Mouse (Mus musculus): Measurements from ENCODE around the gene Trim8.
A peak's percentile ranks its signal among the peaks of the same experiment; 100 is the strongest.

The Trim8 gene

DNA sequence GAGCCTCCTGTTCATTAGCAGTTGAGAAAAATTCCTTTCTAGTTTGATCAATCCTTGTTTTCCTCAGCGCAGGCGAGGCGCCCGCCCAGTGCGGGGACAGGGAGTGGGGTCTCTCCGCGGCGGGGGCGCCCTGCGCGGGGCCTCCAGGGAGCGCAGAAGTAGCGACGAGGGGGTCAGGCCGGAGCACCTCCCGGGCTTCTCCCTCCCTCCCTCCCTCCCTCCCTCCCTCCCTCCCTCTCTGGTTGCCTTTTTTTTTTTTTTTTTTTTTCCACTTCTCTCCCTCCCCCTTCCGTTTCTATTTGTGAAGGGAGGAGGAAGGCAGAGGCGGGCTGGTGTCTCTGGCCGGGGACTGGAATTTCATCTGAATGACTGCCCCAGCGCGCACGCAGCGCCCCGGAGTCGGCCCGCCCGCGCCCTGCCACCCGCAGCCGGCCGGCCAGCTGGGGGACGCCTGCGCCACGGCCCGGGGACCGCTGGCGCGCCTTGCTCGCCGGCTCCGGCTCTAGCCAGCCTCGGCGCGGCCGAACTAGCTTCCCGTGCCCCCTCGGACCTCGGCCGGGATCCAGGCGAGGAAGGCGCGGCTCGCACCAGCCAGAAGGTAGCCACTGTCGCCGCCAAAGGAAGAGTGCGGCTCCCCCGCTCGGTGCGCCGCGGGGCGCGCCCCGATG is at the start of gene Trim8:
Gene Trim8, plus strand, starts transcription at position 302 of the 668 bp plus-strand sequence.
- peak; percentile 54 to 62 for DNase-seq (ENCODE audit: low spot score in 2 of 2)

DNA sequence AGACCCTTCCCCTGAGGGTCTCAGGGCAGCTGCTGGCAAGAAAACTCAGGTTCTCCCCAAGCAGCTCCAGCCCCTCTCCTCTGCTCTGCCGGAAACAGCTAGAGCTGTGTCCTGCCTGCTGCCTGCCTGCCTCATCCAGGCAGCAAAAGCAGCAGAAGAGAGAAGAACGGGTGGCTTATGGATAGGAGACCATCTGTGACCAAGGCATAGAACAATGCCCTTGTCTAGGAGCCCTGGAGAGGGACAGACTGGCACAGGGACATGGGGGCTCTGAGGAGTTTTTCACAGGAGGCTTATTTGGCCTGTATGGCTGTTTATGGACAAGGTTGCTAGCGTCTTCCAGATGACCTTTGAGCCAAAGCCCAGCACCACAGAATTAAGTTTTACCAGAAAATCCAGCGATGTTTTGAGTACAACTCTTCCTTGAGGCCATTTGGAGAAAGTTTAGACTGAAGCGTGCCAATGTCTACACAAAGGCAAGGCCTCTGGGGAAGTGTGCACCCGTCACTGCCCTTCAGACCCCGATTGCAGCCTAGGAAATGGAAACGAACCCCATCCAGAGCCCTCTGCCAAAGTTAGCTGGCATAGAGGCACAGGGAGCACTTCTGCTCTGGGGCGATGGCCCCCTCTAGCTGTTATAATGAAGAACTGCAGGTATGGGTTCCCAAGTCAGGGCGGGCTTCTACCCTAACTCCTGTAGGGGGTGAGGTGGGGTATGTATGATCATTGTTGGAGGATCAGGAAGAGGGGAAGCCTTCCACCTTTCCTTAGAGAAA is 49.3 kb upstream of the Trim8 start:
- peak; percentile 42 to 68 for DNase-seq (ENCODE audit: low spot score in 2 of 2)

- no peak for DNase-seq (ENCODE audit: low spot score in 2 of 2)
These were observed 48.6 kb upstream of the Trim8 start for GRCm38 (mm10) chr19:46452916-46453315.

- no peak for DNase-seq (ENCODE audit: low spot score in 2 of 2)
These were observed 47.2 kb upstream of the Trim8 start for GRCm38 (mm10) chr19:46454126-46454880.

DNA sequence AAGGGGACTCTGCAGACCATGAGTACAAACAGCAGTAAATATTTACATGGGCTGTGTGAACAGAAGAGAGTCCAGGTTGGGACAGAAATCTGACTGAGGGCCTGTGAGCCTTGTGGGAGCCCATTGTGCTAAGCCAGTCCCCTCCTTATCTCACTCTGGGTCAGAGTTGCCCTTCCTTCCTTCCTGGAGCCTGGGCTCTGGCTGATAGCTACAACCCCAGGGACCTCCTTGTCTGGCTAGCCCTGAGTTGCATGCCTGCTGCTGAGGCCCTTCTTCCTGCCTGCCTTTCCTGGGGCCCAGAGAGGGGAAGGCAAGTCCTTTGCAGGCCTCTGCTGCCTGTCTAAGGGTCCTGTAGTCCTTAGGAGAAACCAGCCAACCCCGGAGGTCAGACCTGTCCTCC is 46.5 kb upstream of the Trim8 start:
- no peak for DNase-seq (ENCODE audit: low spot score in 2 of 2)

- no peak for DNase-seq (ENCODE audit: low spot score in 2 of 2)
These were observed 45.9 kb upstream of the Trim8 start for GRCm38 (mm10) chr19:46455556-46455955.

- no peak for DNase-seq (ENCODE audit: low spot score in 2 of 2)
These were observed 45.3 kb upstream of the Trim8 start for GRCm38 (mm10) chr19:46456018-46456735.

GRCm38 (mm10) chr19:46457798-46458197 is 43.7 kb upstream of the Trim8 start:
- DNase-seq (ENCODE audit: low spot score in 2 of 2) = no peak

GRCm38 (mm10) chr19:46459256-46459655 is 42.2 kb upstream of the Trim8 start:
- DNase-seq (ENCODE audit: low spot score in 2 of 2) = no peak

- DNase-seq (ENCODE audit: low spot score in 2 of 2) = no peak
These were observed 41.6 kb upstream of the Trim8 start for GRCm38 (mm10) chr19:46459889-46460288.

DNA sequence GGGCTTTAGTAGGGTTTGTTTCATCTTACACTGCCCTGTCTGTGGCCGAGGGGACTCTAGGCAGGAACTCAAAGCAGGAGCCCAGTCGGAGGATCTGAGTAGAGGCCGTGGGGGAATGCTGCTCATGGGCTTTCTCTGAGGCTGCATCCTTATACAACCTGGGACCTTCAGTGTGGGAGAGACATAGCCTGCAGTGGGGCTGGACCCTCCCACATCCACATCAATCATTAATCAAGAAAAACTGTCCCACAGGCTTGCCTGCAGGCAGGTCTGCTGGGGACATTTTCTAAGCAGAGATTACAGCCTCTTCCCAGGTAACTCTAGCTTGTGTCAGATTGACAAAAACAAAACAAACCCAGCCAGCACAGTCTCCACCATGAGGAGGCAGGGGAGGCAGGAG is 38.9 kb upstream of the Trim8 start:
- no peak for DNase-seq (ENCODE audit: low spot score in 2 of 2)

DNA sequence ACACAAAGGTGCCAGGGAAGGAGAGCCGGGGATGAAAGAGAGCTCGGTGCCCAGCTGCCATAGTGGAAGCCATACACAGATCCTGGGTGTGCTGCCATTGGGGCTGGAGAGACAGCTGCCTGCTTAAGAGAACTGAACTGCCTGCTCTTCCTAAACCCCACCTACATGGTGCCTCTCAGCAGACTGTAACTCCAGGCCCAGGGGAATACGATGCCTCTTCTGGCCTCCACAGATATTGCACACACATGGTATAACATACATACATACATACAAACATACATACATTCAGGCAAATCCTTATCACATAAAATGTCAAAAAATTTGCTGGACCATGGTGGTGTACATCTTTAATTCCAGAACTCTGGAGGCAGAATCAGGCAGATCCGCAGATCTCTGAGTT is 38.1 kb upstream of the Trim8 start:
- DNase-seq (ENCODE audit: low spot score in 2 of 2) = no peak

- DNase-seq (ENCODE audit: low spot score in 2 of 2) = peak; percentile 26 to 38
These were observed 35.3 kb upstream of the Trim8 start for GRCm38 (mm10) chr19:46466160-46466559.

DNA sequence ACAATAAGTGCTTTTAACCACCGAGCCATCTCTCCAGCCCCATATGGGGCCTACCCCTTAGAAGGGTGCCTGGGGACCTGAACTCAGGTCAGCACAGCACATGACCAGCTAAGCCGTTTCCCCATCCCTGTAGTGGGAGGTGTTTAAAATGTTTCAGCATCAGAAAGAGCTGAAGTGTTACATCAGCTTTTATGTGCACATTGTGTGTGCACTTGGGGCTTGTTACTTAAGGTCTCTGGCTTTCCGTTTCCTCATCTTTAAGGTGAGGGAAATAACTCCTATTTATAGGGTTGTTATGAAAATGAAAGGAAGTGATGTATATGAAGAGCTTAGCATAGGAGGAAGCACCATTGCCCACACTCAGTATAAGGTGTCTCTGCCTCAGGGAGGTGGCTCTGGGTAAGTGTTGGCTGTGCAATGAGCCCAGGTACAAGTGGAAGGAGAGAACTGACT is 34.4 kb upstream of the Trim8 start:
- no peak for DNase-seq (ENCODE audit: low spot score in 2 of 2)

- peak in 1 of 2 experiments; percentile 22 for DNase-seq (ENCODE audit: low spot score in 2 of 2)
These were observed 30.9 kb upstream of the Trim8 start for GRCm38 (mm10) chr19:46470364-46471240.

DNA sequence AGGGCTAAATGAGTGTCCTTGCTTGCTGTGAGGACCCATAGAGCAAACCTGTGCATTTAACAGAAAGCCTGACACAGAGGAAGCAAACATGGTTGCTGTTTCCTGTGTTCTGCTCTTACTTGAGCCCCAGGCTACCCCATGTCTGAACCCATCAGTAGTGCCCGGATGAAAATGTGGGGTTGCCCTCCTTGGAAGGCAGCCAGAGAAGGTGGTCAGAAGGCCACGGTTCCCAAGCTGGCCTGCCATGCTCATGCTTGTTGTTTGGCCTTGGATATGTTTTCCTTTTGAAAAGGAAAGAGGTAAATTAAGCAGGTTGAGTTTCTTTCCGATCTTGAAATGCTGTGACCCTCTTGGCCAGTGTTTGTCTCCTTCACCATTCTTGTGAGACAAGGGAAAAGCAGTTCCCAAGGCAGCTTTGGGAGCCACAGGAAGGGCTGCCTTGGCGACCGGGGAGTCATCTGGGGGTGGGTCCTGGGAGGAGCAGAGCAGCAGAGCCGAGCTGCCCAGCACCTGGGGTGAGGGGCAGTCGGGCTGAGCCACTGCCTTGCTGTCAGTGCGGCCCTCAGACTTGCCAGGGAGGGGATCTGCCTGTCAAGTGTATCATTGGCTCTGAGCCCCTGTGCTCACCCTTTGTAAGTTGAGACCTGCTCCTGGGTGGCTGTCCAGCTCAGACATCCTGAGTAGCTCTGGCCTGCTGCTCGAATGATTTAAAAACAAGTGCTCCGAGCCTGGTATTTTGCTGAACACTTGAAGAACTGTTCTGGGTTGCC is 30.0 kb upstream of the Trim8 start:
- DNase-seq (ENCODE audit: low spot score in 2 of 2) = no peak

- no peak for DNase-seq (ENCODE audit: low spot score in 2 of 2)
These were observed 24.1 kb upstream of the Trim8 start for GRCm38 (mm10) chr19:46477432-46477845.

DNA sequence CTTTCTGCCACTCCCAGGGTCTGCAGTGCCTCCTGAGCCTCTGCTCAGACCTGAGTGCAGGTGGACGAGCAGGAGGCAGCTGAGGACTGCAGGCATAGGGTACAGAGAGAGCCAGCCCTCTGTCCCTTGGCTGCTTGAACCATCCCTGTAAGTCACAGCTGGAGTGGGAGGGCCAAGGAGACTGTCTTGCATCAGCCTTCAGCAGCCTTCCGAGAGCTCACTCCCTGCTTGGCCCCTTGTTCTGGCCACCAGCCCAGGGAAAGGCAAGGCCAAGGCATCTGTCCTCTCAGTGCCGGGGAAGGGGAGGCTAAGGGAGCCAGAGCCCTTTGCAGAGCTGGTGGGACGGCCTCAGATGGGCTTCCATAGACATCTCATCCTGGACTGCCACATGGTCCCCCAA is 23.3 kb upstream of the Trim8 start:
- DNase-seq (ENCODE audit: low spot score in 2 of 2) = no peak

DNA sequence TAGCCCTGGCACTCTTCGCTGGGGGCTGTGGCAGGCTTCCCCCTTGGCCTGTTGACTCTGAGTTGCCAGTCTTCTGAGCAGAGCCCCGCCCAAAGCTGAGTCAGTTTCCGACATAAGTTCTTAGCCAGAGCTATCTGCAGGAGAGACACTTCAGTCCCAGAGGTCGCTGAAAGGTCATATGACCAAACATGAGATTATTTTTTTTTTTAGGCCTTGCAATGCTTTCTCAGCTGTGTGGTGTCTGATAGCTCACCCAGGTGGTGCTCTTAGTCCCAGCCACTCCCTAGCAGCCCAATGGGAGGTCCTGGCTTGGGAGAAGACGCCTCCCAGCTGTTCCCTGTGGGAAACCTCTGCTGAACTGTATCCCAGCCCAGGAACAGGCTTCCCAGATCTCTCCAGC is 22.7 kb upstream of the Trim8 start:
- DNase-seq (ENCODE audit: low spot score in 2 of 2) = no peak

All from thymus, postnatal 10 days (tissue).